Mouse (Mus musculus) 416B (cell line): ENCODE results near the gene Gm10643.

Source experiments
- DNase-seq: peaks from one replicate; pipeline ENCODE4 v3.0.0; 2011; ENCODE audit warnings: low read depth

Gm10643 gene

GRCm38 (mm10) chr8:84071921-84072320 is 7.0 kb upstream of the Gm10643 start:
- no peak for DNase-seq

- no peak for DNase-seq
Observed at GRCm38 (mm10) chr8:84070667-84071066, 5.7 kb upstream of the Gm10643 start.

DNA sequence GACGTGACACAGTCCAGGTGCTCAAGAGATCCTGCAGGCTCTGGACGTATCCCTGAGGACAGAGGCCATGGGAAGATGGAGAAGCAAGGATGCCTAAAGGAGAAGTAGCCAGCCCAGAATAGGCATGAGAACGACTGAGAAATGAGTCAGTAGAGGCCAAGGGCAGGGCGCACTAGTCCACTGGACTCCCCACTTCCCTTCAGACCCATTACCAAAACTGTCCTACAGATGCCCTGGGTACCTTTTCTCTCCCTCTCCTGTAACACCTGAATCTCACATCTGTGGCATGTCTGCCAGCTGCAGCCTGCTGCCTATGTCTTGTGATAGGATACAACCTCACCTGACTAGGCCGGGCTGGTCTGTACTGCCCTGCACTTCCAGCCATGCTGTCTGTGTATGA is 5.3 kb upstream of the Gm10643 start:
- DNase-seq = no peak

- DNase-seq = no peak
Observed at GRCm38 (mm10) chr8:84069750-84070149, 4.8 kb upstream of the Gm10643 start.

GRCm38 (mm10) chr8:84069169-84069568 is 4.2 kb upstream of the Gm10643 start:
- DNase-seq = no peak

DNA sequence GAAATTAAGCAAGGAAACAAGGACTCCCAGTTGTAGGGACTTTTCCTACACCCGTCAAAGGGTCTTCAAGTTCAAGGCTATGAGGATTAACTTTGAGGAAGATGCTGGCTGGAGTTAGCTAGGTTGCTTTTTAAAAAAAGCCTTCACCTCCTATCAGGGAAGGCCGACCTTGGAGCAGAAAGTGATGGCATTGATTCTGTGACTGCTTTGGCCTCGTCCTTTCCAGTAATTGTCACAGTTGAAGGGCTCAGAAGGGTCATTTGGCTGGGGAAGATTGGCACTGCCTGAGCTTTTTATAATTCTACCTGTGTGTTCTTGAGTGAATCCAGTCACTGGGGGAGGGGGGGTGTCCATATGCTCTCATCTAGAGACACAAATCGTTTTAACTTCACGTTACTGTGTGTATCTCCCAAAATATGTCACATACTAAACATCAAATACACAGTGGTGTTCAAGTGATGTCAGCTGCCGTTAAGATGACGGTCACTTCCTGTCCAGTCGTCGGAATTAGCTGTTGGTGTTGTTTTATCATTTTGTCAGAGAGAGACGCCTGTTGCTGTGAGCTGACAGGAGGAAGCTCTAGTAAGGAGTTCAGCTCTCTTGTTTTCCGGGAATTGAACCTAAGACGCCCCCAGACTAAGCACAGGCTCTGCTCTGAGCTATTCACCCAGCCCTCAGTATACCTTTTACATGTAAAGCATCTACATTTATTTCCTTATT is 3.5 kb upstream of the Gm10643 start:
- DNase-seq = peak; percentile 37

- DNase-seq = no peak
Observed at GRCm38 (mm10) chr8:84067911-84068310, 3.0 kb upstream of the Gm10643 start.

DNA sequence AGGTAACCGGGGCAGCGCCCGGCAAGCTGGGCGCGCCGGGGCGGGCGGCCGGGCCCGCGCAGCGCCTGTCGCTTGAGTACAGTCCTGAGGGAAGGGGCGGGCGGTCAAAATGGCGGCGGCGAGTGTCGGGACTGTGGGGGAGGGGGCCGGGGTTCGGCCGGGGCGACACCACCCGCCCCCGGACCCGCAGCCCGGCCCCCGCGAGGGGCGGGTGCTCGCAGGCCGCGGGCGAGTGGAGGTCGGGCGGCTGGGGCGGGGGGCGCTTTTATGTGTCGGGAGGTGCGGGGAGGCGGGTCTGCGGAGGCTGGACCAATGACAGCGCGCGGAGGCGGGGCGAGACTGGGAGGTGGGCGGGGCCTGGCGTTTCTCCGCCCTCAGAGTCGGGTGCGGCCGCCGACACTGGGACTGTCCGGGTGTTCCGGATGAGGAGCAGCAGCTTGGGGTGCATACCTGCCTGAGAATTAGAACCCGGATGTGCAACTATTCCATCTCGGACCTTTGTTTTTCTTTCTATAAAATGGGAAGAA is 2.2 kb upstream of the Gm10643 start:
- peak; percentile 90 for DNase-seq

GRCm38 (mm10) chr8:84066291-84066930 is 1.5 kb upstream of the Gm10643 start, which contains the start of gene Rfx1:
Rfx1 (plus strand) TSS chr8:84066834.
- peak; percentile 100 for DNase-seq

GRCm38 (mm10) chr8:84065457-84066072 is 628 bp upstream of the Gm10643 start:
- no peak for DNase-seq

DNA sequence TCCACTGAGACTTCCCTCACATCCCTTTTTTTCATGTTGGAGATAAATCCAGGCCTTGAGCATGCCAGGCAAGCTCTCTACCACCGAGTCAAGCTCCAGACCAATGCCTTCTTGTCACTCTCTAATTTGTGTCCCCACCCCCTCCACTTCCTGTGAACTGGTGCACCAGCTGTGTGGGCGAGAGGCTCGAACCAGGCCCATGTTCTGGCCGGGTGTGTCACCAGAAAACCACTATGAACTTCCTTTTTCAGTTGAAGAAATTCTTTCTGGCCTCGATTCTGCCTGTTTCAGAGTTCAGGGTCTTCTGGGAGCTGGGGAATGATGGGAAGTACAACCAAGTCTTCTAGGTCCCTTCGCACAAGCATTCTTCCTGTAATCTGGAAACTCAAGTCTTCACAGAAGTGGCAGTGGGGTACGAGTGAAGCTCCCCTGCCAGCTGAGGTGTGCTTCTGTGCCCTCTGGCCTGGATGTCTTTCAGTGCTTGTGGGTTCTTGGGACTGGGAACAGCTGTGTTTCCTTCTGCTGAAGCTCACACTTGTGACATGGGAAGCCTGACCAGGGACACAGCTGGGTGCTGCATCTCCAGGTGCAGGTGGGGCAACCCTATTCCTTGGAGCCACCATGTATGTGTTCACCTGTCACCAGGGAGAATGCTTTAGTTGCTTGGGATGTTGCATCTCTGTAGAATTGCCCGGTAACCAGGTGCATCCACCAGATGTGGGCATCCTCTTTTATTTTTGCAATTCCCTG is 901 bp downstream of the Gm10643 start:
- DNase-seq = peak; percentile 83

- DNase-seq = no peak
Observed at GRCm38 (mm10) chr8:84060245-84060644, 4.7 kb downstream of the Gm10643 start.

DNA sequence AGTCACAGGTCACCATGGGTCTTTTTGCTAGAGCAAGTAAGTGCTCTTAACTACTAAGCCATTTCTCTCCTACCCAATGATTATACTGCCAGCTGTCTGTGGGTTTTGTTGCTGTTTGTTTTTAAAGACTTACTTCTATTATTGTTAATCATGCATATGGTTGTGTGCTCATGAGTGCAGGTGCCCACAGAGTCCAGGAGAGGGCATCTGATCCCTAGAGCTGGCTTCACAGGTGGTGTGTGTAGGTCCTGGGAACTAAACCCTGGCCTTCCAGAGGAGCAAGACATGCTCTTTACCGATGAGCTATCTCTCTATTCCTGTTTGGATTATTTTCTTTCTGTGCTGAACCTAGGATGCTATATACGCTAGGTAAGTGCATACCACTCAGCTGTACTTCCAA is 5.7 kb downstream of the Gm10643 start:
- DNase-seq = peak; percentile 36

DNA sequence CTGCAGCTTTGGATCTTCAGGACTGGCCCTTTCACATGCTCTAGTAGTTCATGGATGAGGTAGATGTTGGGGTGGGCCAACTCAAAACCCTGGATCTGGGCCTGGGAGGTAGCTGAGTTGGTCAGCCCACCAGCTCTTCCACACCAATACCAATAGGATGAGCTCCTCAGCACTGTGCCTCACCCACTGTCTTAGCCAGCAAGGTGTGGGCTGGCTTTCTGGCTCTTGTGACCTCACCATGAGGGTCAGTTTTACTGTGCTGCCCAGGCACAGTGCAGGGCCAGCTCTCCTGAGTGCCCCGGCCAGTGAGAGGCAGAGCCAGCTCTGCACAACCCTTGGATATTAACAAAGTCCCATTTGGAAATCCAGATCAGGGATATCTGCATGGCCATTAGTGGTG is 7.1 kb downstream of the Gm10643 start:
- no peak for DNase-seq

DNA sequence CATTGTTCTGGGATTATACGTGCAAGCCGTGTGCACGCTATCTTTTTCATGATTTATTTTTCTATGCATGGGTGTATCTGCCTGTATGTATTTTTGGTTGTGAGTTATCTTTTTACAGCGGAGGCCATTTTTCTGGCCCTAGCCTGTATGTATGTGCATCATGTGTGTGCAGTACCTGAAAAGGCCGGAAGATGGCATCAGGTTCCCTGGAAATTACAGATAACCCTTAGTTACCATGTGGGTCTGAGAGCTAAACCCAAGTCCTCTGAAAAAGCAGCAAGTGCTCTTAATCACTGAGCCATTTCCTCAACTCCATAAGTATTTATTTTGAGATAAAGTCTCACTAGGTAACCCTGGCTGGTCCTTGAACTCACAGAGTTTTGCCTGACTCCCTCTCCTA is 11.7 kb downstream of the Gm10643 start:
- DNase-seq = no peak

DNA sequence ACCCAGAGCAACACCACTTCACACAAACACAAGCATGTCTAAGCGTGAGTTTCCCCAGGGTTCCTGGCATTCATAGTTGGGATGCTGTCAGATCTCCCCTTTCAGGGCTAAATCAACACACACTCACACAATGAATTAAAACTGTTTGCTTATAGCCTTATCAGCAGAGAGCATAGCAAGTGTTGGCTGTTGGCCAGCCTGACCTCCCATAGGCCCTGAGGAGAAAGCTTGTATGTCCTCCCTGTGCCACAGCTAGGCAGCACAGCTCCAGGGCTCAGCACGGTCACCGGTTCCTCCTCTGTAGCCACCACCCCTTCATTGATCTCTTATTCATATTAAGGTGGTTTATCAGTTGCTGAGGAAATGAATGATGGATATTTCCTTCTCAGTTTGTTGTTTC is 12.2 kb downstream of the Gm10643 start:
- DNase-seq = peak; percentile 81

GRCm38 (mm10) chr8:84048171-84048570 is 16.8 kb downstream of the Gm10643 start:
- DNase-seq = no peak

GRCm38 (mm10) chr8:84046505-84046904 is 18.4 kb downstream of the Gm10643 start:
- DNase-seq = no peak

DNA sequence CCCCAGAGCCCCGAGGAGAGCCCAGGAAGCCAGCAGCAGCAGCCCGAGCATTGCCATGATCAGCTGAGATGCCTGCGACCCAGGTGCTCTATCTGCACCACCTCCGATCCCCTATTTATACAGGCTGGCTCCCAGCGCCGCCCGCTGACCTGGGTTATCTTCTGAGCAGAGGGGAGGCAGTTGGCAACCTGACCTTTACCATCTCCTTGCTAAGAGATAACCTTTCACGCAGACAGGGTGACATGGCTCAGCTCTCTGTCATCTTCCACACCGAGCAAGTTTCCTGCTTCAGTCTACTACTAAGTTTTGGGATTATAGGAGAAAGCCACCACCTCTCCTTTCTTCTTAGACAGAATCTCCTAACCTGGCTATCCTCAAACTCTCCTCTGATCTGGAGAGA is 20.0 kb downstream of the Gm10643 start, which contains the start of gene Rln3:
Rln3 (minus strand) TSS at position 101 of the 400 bp plus-strand sequence.
- no peak for DNase-seq

GRCm38 (mm10) chr8:84044103-84044502 is 20.8 kb downstream of the Gm10643 start:
- no peak for DNase-seq

- no peak for DNase-seq
Observed at GRCm38 (mm10) chr8:84042948-84043342, 22.0 kb downstream of the Gm10643 start.
